In the genomic region with DNA sequence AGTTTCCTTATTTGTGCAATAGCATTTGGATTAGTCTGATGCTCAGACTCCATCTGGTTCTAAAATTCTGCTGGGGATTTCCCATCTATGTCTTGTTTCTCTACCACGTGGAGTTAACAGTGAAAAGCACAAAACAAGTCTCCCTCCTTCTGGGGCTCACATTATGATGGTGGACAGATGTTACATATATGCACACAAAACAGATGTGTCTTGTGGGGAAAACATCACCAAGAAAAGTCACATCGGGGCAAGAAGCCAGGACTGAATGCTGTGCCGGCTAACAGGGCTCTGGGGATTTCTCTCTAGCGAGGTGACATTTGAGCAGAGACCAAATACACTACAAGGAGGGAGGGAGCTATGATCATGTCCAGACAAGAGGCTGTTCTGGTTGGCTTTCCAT, we compare ENCODE assay signal across 15 mouse cellular contexts. TPM values are rescaled to one million over a fixed set of nuclear protein-coding genes. Genes with fewer than 3 reads are reported as not detected.
A peak's percentile ranks its signal among the peaks of the same experiment; 100 is the strongest.
DNase-seq lines count a peak whose midpoint lies in the region; ATAC-seq and TF ChIP-seq lines count a peak whose summit lies in the region.
"Had no signal": no experiment of that assay in that cellular context is flagged by ENCODE, and none has a peak within 500 bp of the region (broad histone marks: within the 10 kb centered on the region; RNA-seq: fewer than 3 reads in every experiment).

No protein-coding gene starts in this region.

- H3K27me3 ChIP-seq in heart, embryonic 16.5 days (ENCODE audit: control insufficient read depth, insufficient read depth, low read length), result no peaks in the 10 kb centered on the region
- peaks cover 4% of the 10 kb centered on the region; the same call in 1 of the 2 replicates for H3K27me3 ChIP-seq in heart, embryonic 12.5 days (replicated peaks)
- H3K27me3 ChIP-seq in lung, postnatal 0 days (replicated peaks; ENCODE audit: insufficient read depth, low read length), result no peaks in the 10 kb centered on the region
- H3K27me3 ChIP-seq in forebrain, embryonic 16.5 days (replicated peaks; ENCODE audit: control insufficient read depth, insufficient read depth, low read length), result no peaks in the 10 kb centered on the region
- H3K27me3 ChIP-seq: neural tube, embryonic 13.5 days had no signal

- H3K4me3 ChIP-seq in heart, embryonic 16.5 days (ENCODE audit: low read length), result no peak overlapping the region
- no peak overlapping the region for H3K4me3 ChIP-seq in heart, embryonic 12.5 days
- H3K4me3 ChIP-seq in lung, postnatal 0 days (ENCODE audit: low read depth, low read length), result no peak overlapping the region
- H3K4me3 ChIP-seq in forebrain, embryonic 16.5 days (replicated peaks; ENCODE audit: low read length), result no peak overlapping the region
- H3K4me3 ChIP-seq: hindbrain, embryonic 10.5 days; midbrain, embryonic 10.5 days; neural tube, embryonic 13.5 days had no signal

- no peaks in the 10 kb centered on the region for H3K4me1 ChIP-seq in heart, embryonic 16.5 days (ENCODE audit: control insufficient read depth, insufficient read depth, low read length)
- no peaks in the 10 kb centered on the region for H3K4me1 ChIP-seq in heart, embryonic 12.5 days (replicated peaks)
- no peaks in the 10 kb centered on the region for H3K4me1 ChIP-seq in lung, postnatal 0 days (ENCODE audit: insufficient read depth, low read depth, low read length)
- no peaks in the 10 kb centered on the region for H3K4me1 ChIP-seq in forebrain, embryonic 16.5 days (replicated peaks; ENCODE audit: control insufficient read depth, insufficient read depth, low read length)
- H3K4me1 ChIP-seq: midbrain, embryonic 10.5 days; neural tube, embryonic 13.5 days had no signal

- H3K9ac ChIP-seq in heart, embryonic 16.5 days (ENCODE audit: low read length), result no peak overlapping the region
- no peak overlapping the region for H3K9ac ChIP-seq in heart, embryonic 12.5 days
- no peak overlapping the region for H3K9ac ChIP-seq in lung, postnatal 0 days (replicated peaks; ENCODE audit: low read depth)
- no peak overlapping the region for H3K9ac ChIP-seq in forebrain, embryonic 16.5 days (replicated peaks; ENCODE audit: low read depth, low read length)
- H3K9ac ChIP-seq: neural tube, embryonic 13.5 days had no signal

- H3K36me3 ChIP-seq in heart, embryonic 16.5 days (ENCODE audit: control insufficient read depth, insufficient read depth), result no peaks in the 10 kb centered on the region
- H3K36me3 ChIP-seq in heart, embryonic 12.5 days, result no peaks in the 10 kb centered on the region
- H3K36me3 ChIP-seq in lung, postnatal 0 days (ENCODE audit: insufficient read depth, low read length), result no peaks in the 10 kb centered on the region
- no peaks in the 10 kb centered on the region for H3K36me3 ChIP-seq in forebrain, embryonic 16.5 days (ENCODE audit: control insufficient read depth, insufficient read depth)
- H3K36me3 ChIP-seq: hindbrain, embryonic 10.5 days; midbrain, embryonic 10.5 days; neural tube, embryonic 13.5 days had no signal

- TF ChIP-seq EP300 in lung, postnatal 0 days (IDR thresholded peaks at IDR 0.05), result 0 out of 2 replicates have a peak, but pooled peaks have one; percentile 9

- intact Hi-C loops in heart, postnatal 36 days (cut with DNase I), result no loop called here

- no peaks in the 10 kb centered on the region for H3K9me3 ChIP-seq in heart, embryonic 16.5 days (replicated peaks; ENCODE audit: control insufficient read depth, low read length)
- no peaks in the 10 kb centered on the region for H3K9me3 ChIP-seq in heart, embryonic 12.5 days (replicated peaks)
- H3K9me3 ChIP-seq in lung, postnatal 0 days (ENCODE audit: low read length), result no peaks in the 10 kb centered on the region
- no peaks in the 10 kb centered on the region for H3K9me3 ChIP-seq in forebrain, embryonic 16.5 days (ENCODE audit: control insufficient read depth, low read length)
- H3K9me3 ChIP-seq: hindbrain, embryonic 10.5 days; midbrain, embryonic 10.5 days; neural tube, embryonic 13.5 days had no signal

- 0 out of 2 replicates have a peak, but pooled peaks have one; percentile 23 for ATAC-seq in heart, embryonic 16.5 days (replicated peaks; ENCODE audit: extremely low read depth, insufficient read depth, low FRiP score)
- ATAC-seq in heart, embryonic 12.5 days (ENCODE audit: insufficient number of reproducible peaks, low FRiP score), result no peak
- peak; percentile 65 for ATAC-seq in lung, postnatal 0 days
- no peak for ATAC-seq in forebrain, embryonic 16.5 days

- no peak for TF ChIP-seq CTCF in lung, postnatal 0 days (IDR thresholded peaks at IDR 0.05)

- H3K4me2 ChIP-seq in heart, embryonic 16.5 days (ENCODE audit: low read depth, low read length), result no peak overlapping the region
- H3K4me2 ChIP-seq in heart, embryonic 12.5 days, result no peak overlapping the region
- no peak overlapping the region for H3K4me2 ChIP-seq in lung, postnatal 0 days (replicated peaks; ENCODE audit: low read depth, low read length)
- H3K4me2 ChIP-seq in forebrain, embryonic 16.5 days (ENCODE audit: low read length), result no peak overlapping the region
- H3K4me2 ChIP-seq: neural tube, embryonic 13.5 days had no signal

- no peak overlapping the region for H3K27ac ChIP-seq in heart, embryonic 16.5 days (ENCODE audit: low read length)
- no peak overlapping the region for H3K27ac ChIP-seq in heart, embryonic 12.5 days (ENCODE audit: poor library complexity, severe bottlenecking)
- H3K27ac ChIP-seq in lung, postnatal 0 days (ENCODE audit: low read length), result no peak overlapping the region
- no peak overlapping the region for H3K27ac ChIP-seq in forebrain, embryonic 16.5 days (ENCODE audit: low read length)
- H3K27ac ChIP-seq: hindbrain, embryonic 10.5 days; midbrain, embryonic 10.5 days; neural tube, embryonic 13.5 days had no signal

- WGBS in heart, embryonic 16.5 days, result 64% methylated on average over 4 of the region's 4 CpGs
- 74% methylated on average over 4 of the region's 4 CpGs for WGBS in heart, embryonic 12.5 days
- 57% methylated on average over 4 of the region's 4 CpGs for WGBS in lung, postnatal 0 days
- WGBS in forebrain, embryonic 16.5 days, result 78% methylated on average over 4 of the region's 4 CpGs

- DNase-seq in lung, postnatal 0 days (ENCODE audit: low spot score), result peak; percentile 54
- DNase-seq in lung, postnatal 36 days, result no peak
- peak; percentile 20 to 39 for DNase-seq in heart, postnatal 36 days
- DNase-seq in urinary bladder, postnatal 25 days (ENCODE audit: low spot score), result no peak
- DNase-seq: adrenal gland, postnatal 14 days; cerebellum, postnatal 10 days; gastrocnemius, postnatal 36 days; layer of hippocampus, postnatal 36 days; thymus, adult 18-20 months had no signal

RNA-seq across cellular contexts. Expression of gene Il1r2, which starts 32.8 kb away (rescaled TPM):
- 1.1 and 2.2 TPM in 2 replicates for polyA plus RNA-seq in heart, embryonic 16.5 days (2015; fragmentation: Nextera tagmentation; extraction: Ambion mirVana)
- 0.51 TPM in 1 of 2 replicates, not detected in the other for polyA plus RNA-seq in heart, embryonic 12.5 days (2016; fragmentation: Nextera tagmentation; extraction: Ambion mirVana)
- 1.8 and 3.9 TPM in 2 replicates for polyA plus RNA-seq in lung, postnatal 0 days (2015; fragmentation: Nextera tagmentation; extraction: Ambion mirVana)
- total RNA-seq in heart, postnatal 36 days (2021), result not detected
- polyA plus RNA-seq in forebrain, embryonic 16.5 days (2015; fragmentation: Nextera tagmentation; extraction: Ambion mirVana), result 0.20 and 0.51 TPM in 2 replicates
- total RNA-seq: layer of hippocampus, postnatal 36 days had no signal

Comparison
In these comparisons a context has a peak if more than half of its experiments do, and no peak if none do; other contexts are left out.
1. ATAC-seq: peak in heart, embryonic 16.5 days (single experiment) and lung, postnatal 0 days (single experiment); none in heart, embryonic 12.5 days (single experiment) and forebrain, embryonic 16.5 days (single experiment).
2. DNase-seq: peak in lung, postnatal 0 days (single experiment) and heart, postnatal 36 days (2 of 2); none in lung, postnatal 36 days (single experiment) and urinary bladder, postnatal 25 days (single experiment).